Mouse (Mus musculus) layer of hippocampus, adult 9-11 months (tissue): ENCODE measurements around the gene Daxx.
"Not testable (repeated sequence)": the region's sequence is repeated elsewhere in the genome, so short reads cannot be mapped to it uniquely, and the experiment has no call there.

Experiments used
- DNase-seq: peaks from one replicate; pipeline ENCODE4 v3.0.0; 2022

Daxx gene

GRCm38 (mm10) chr17:33909077-33909868, at the start of gene Daxx:
Gene Daxx, plus strand, starts transcription at chr17:33909414.
- DNase-seq: peak; percentile 99

DNA sequence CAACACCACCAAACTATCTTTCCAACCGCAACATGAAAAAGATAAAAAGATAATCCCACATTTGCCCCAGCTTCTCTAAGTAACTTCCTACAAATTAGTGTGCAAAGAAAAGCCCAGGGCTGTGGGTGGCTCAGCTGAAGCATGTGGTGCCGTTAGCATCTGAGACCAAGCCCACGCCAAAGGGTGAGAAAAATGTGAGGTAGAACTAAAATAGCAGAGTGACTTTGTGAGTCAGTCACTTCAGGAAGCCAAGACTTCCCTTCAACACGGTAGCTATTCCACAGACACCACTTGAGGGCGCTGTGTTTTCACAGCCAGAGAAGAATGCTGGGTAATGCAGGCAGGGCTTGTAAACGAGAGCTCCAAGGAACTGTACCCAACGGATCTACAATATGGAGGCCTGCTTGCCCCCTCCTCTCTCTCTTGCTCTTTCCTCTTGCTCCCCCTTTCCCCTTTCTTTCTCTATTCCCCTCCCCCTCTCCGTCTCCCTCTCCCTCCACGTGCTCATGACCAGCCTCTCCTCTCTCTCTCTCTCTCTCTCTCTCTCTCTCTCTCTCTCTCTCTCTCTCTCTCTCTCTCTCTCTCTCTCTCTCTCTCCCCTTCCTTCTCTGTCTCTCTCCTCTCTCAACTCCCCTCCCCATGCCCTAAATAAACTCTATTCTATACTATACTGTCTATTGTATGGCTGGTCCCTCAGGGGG, 43.7 kb upstream of the Daxx start:
- DNase-seq: peak; percentile 89

DNA sequence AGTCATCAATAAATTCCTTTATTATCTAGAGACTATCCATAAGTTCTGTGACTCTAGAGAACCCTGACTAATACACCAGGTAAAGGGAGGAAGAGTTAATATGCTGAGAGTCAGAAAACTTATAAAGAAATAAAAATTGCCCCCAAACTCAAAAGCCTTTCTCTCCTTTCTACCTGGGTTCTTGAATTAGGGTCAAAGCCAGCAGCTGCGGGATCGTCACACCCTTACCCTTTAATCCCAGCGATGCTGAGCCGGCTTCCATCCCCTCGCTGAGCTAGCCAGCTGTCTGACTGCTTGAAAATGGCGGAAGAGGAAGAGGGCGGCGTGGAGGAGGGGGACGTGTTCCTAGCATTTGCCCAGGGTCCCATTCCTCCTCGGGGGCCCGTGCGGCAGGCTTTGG, 35.7 kb upstream of the Daxx start, which contains the start of gene Gm7029:
TSS of gene Gm7029 (plus strand) at position 301 of the 400 bp plus-strand sequence.
- not testable (repeated sequence) for DNase-seq

- DNase-seq: no peak
These were observed 34.8 kb upstream of the Daxx start for GRCm38 (mm10) chr17:33874411-33874810.

- DNase-seq: not testable (repeated sequence)
These were observed 33.4 kb upstream of the Daxx start for GRCm38 (mm10) chr17:33875797-33876196.

GRCm38 (mm10) chr17:33884320-33884719, 24.9 kb upstream of the Daxx start:
- DNase-seq: not testable (repeated sequence)

DNA sequence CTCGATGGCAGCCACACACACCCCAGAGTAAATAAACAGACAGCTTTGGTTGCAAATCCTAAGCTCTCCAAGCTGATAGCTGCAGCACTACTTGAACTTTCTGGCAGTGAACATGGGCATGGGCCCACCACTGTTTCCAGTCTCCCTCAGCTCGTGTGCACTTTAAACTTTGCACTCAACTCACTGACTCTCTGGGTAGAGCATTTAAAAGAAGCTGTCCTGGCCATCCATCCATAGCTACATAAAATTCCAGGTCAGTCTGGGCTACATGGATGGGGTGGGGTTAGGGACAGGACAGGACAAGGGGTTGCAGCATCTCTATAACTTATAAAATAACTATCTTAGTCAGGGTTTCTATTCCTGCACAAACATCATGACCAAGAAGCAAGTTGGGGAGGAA, 21.4 kb upstream of the Daxx start:
- DNase-seq: not testable (repeated sequence)

- not testable (repeated sequence) for DNase-seq
These were observed 21.0 kb upstream of the Daxx start for GRCm38 (mm10) chr17:33888230-33888629.

DNA sequence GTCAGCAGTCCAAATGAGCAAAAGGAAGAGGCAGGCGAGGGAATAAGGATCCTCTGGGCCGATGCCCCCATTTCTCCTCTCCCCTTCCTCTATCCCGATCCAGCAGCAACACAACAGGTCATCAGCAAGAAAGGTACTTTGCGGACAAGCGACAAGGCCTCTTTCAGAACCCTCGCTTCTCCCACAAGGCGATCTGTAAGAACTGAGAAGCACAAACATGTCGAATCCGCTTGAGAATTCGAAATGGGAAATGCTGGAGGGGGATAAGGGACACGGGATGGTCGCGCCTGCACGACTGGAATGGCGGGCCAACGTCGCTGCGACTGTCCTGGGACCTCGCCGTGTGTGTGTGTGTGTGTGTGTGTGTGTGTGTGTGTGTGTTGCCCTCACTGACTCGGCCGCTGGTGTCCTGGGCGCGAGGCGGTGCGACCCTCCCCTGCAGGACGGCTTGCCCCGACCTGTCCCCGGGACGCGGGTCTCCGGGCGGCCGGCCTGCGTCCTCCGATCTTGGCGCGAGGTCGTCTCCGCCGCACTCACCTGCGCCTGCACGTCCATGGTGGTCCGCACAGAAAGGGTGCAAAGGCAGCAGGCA, 19.2 kb upstream of the Daxx start:
- not testable (repeated sequence) for DNase-seq

DNA sequence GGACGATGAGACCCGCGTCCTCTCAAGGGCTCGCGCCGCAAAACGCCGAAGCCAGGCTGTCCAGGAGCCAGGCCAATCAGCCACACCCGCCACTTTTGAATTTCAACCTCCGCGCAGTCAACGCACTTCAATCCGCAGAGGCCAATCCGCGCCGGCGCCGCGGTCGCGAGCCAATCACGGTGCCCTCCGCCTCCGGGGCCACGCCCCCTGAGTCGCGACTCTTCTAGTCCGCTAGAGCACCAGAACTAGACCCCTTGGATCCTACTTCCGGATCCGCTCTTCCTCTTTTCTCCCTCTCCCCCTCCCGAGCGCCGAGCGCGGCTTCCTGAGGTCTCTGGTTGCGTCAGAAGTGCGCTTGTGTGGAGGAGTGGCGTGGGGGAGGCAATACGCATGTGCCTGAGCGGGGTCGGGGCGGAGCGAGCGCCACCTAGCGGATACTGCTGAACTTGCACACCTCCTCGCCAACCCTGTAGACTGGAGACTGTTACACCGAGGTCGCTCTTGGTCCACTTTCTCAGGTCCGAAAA, 18.6 kb upstream of the Daxx start, which contains the start of gene Kifc1:
TSS of gene Kifc1 (minus strand) at position 129 of the 527 bp plus-strand sequence.
- peak; percentile 100 for DNase-seq

GRCm38 (mm10) chr17:33891357-33891756, 17.9 kb upstream of the Daxx start:
- DNase-seq: no peak

- DNase-seq: not testable (repeated sequence)
These were observed 17.3 kb upstream of the Daxx start for GRCm38 (mm10) chr17:33891892-33892291.

- no peak for DNase-seq
These were observed 16.8 kb upstream of the Daxx start for GRCm38 (mm10) chr17:33892429-33892828.

GRCm38 (mm10) chr17:33893011-33893410, 16.2 kb upstream of the Daxx start:
- DNase-seq: not testable (repeated sequence)

DNA sequence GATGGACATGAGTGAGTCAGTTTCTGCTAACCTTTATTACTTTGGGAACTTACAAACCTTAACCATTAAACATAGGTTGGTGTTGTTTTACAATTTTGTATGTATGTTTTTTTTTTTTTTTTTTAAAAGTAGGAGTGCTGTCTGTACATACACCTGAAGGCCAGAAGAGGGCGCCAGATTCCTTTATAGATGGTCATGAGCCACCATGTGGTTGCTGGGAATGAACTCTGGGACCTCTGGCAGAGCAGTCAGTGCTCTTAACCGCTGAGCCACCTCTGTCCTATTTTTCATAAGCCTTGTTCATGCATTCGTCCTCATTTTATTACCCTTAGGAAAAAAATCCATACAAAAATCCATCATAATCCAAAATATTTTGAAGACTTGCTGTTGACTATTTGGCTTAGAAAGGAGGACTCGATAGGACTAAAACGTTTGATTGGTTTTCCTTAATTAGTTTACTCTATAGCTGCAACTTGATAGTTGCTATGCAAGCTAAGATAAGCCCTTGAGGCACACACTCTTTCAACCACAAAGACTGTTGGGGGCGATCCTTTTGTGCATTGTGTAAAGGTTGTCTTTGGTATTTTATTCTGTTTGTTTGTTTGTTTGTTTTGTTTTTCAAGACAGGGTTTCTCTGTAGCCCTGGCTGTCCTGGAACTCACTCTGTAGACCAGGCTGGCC, 12.0 kb upstream of the Daxx start:
- no peak for DNase-seq

DNA sequence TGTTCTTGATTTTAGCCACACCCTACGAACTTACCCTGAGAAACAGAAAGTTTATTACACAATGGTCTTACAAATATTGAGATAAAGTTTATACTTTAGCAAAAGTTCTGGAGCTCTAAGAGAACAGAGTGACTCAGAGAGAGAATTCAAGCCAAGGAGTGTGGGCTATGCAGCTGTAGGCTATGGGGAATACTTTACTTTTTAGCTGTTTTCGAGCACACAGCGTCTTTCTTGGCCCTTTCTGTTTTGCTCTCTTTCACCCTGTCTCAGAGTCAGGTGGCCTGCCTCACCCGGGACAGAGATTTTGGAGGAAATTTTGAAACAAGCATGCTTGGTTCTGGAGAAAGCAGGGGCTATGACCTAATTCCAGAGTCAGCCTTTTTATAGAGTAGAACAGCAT, 11.0 kb upstream of the Daxx start:
- not testable (repeated sequence) for DNase-seq

DNA sequence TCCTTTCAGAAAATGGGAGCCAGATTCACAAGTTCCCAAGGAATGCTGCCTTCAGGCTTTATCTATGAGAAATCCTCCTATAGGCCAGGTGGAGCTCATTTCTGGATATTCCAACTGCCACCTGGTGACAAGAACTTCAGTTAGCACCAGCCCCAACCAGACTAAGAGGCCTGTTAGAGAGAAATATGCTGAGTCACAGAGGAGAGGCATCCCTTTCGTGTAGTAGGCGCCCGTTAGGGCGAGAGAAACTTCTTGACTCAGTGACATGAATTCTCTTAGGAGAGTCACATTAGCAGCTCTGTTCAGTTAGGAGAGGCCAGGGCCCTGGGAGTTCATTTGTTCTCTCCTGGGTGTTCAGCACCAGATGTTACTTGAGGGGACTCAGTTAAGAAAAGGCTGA, 9.6 kb upstream of the Daxx start:
- no peak for DNase-seq

- DNase-seq: no peak
These were observed 8.8 kb upstream of the Daxx start for GRCm38 (mm10) chr17:33900281-33900988.

DNA sequence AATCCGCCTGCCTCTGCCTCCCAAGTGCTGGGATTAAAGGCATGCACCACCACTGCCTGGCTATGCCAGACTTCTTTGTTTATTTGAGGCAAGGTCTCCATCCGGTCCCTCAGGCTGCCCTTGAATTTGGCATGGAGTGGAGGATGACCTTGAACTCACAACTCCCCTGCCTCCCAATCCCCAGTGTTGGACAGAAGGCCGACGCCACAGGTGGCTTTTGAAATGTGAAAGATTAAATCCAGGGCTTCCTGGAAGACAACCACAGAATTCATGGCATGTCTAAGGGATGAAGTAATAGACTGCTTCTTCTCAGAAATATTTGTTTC, 8.3 kb upstream of the Daxx start:
- no peak for DNase-seq

- no peak for DNase-seq
These were observed 7.6 kb upstream of the Daxx start for GRCm38 (mm10) chr17:33901653-33902052.

GRCm38 (mm10) chr17:33902079-33902478, 7.1 kb upstream of the Daxx start:
- no peak for DNase-seq

DNA sequence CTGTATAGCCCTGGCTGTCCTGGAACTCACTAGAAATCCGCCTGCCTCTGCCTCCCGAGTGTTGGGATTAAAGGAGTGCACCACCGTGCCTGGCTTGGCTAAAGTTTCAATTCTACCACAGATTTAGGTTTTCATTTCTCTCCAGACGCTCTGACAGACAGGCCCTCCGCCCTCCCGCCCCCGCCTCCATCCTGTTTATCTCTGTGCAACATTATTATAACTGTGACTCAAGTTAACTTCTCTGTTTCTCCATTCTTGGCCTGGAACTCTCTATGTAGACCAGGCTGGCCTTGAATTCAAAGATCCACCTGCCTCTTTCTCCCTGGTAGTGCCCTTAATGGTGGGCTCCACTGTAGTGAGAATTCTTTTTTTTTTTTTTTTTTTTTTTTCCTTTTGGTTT, 6.7 kb upstream of the Daxx start:
- DNase-seq: no peak
